In genomic region chr12:83112901-83113628, GRCm38 (mm10) we compare ENCODE assay signal across 11 mouse cellular contexts.
A peak's percentile ranks its signal among the peaks of the same experiment; 100 is the strongest.
DNase-seq lines count a peak whose midpoint lies in the region; ATAC-seq and TF ChIP-seq lines count a peak whose summit lies in the region.
"Had no signal": no experiment of that assay in that cellular context is flagged by ENCODE, and none has a peak within 500 bp of the region (broad histone marks: within the 10 kb centered on the region; RNA-seq: fewer than 3 reads in every experiment).

No protein-coding gene starts in this region.

- no peak overlapping the region for H3K4me2 ChIP-seq in hindbrain, embryonic 13.5 days
- no peak overlapping the region for H3K4me2 ChIP-seq in hindbrain, embryonic 12.5 days (replicated peaks)
- H3K4me2 ChIP-seq in midbrain, embryonic 13.5 days (replicated peaks): no peak overlapping the region
- H3K4me2 ChIP-seq: forebrain, embryonic 15.5 days; limb, embryonic 12.5 days had no signal

- H3K4me3 ChIP-seq in hindbrain, embryonic 13.5 days: no peak overlapping the region
- H3K4me3 ChIP-seq in hindbrain, embryonic 12.5 days: no peak overlapping the region
- no peak overlapping the region for H3K4me3 ChIP-seq in bone marrow, adult 2 months (replicated peaks; ENCODE audit: control insufficient read depth, low read depth, low read length)
- H3K4me3 ChIP-seq in midbrain, embryonic 13.5 days (replicated peaks): no peak overlapping the region
- H3K4me3 ChIP-seq: forebrain, embryonic 15.5 days; limb, embryonic 12.5 days had no signal

- no peak overlapping the region for H3K9ac ChIP-seq in hindbrain, embryonic 13.5 days
- H3K9ac ChIP-seq in hindbrain, embryonic 12.5 days: no peak overlapping the region
- H3K9ac ChIP-seq in midbrain, embryonic 13.5 days (replicated peaks): no peak overlapping the region
- H3K9ac ChIP-seq: forebrain, embryonic 15.5 days; limb, embryonic 12.5 days had no signal

- peaks cover 32% of the 10 kb centered on the region for H3K4me1 ChIP-seq in hindbrain, embryonic 13.5 days (replicated peaks)
- peaks cover 5% of the 10 kb centered on the region for H3K4me1 ChIP-seq in hindbrain, embryonic 12.5 days
- no peaks in the 10 kb centered on the region; the same call in none of the 2 replicates for H3K4me1 ChIP-seq in bone marrow, adult 2 months (ENCODE audit: control insufficient read depth, insufficient read depth, low read length)
- peaks cover 29% of the 10 kb centered on the region for H3K4me1 ChIP-seq in midbrain, embryonic 13.5 days (replicated peaks)

- ATAC-seq in hindbrain, embryonic 13.5 days (ENCODE audit: low FRiP score): no peak
- no peak for ATAC-seq in hindbrain, embryonic 12.5 days (ENCODE audit: low FRiP score)
- peak; percentile 47 to 58; a peak in 3 of 4 replicates for ATAC-seq in hematopoietic stem cell, adult 5-6 weeks (replicated peaks in 1 of 2; ENCODE audit: insufficient read depth in 1 of 2, low FRiP score in 2 of 2, low TSS enrichment in 1 of 2, low read depth in 1 of 2, poor library complexity in 2 of 2, severe bottlenecking in 2 of 2)
- ATAC-seq in midbrain, embryonic 13.5 days: peak; percentile 49; the same call in 1 of the 2 replicates
- no peak for ATAC-seq in granulocyte monocyte progenitor cell, adult 5-6 weeks (replicated peaks; ENCODE audit: poor library complexity, severe bottlenecking)
- ATAC-seq: forebrain, embryonic 15.5 days had no signal

- H3K27ac ChIP-seq in hindbrain, embryonic 13.5 days: peak overlapping the region; percentile 20; the same call in 1 of the 2 replicates
- H3K27ac ChIP-seq in hindbrain, embryonic 12.5 days: no peak overlapping the region
- peak overlapping the region; percentile 36 for H3K27ac ChIP-seq in bone marrow, adult 2 months (ENCODE audit: control insufficient read depth, insufficient read depth, low read depth, low read length, poor library complexity)
- peak overlapping the region; percentile 54; the same call in 1 of the 2 replicates for H3K27ac ChIP-seq in midbrain, embryonic 13.5 days
- H3K27ac ChIP-seq: forebrain, embryonic 15.5 days; limb, embryonic 12.5 days had no signal

- DNase-seq in embryo, embryonic 10.5 days (ENCODE audit: low spot score): no peak
- DNase-seq: heart, adult 18-20 months; kidney, adult 8-10 months had no signal

- no peak for TF ChIP-seq CTCF in bone marrow, adult 2 months (IDR thresholded peaks at IDR 0.05; ENCODE audit: control insufficient read depth, insufficient read depth, low read length)

- no peaks in the 10 kb centered on the region for H3K9me3 ChIP-seq in hindbrain, embryonic 13.5 days
- H3K9me3 ChIP-seq in hindbrain, embryonic 12.5 days (replicated peaks): no peaks in the 10 kb centered on the region
- no peaks in the 10 kb centered on the region for H3K9me3 ChIP-seq in midbrain, embryonic 13.5 days
- H3K9me3 ChIP-seq: forebrain, embryonic 15.5 days; limb, embryonic 12.5 days had no signal

- H3K36me3 ChIP-seq in hindbrain, embryonic 13.5 days: no peaks in the 10 kb centered on the region
- no peaks in the 10 kb centered on the region for H3K36me3 ChIP-seq in hindbrain, embryonic 12.5 days
- H3K36me3 ChIP-seq in midbrain, embryonic 13.5 days: no peaks in the 10 kb centered on the region
- H3K36me3 ChIP-seq: forebrain, embryonic 15.5 days; limb, embryonic 12.5 days had no signal

- no peaks in the 10 kb centered on the region for H3K27me3 ChIP-seq in hindbrain, embryonic 13.5 days
- no peaks in the 10 kb centered on the region for H3K27me3 ChIP-seq in hindbrain, embryonic 12.5 days
- no peaks in the 10 kb centered on the region for H3K27me3 ChIP-seq in midbrain, embryonic 13.5 days
- H3K27me3 ChIP-seq: forebrain, embryonic 15.5 days; limb, embryonic 12.5 days had no signal

- TF ChIP-seq POLR2A in bone marrow, adult 2 months (IDR thresholded peaks at IDR 0.05; ENCODE audit: borderline replicate concordance, control insufficient read depth, low read depth, low read length): no peak

- WGBS in hindbrain, embryonic 13.5 days: 65% methylated on average over 6 of the region's 6 CpGs
- WGBS in hindbrain, embryonic 12.5 days: 67% methylated on average over 6 of the region's 6 CpGs
- WGBS in bone marrow, adult 2 months: 22% methylated on average over 6 of the region's 6 CpGs
- 55% methylated on average over 6 of the region's 6 CpGs for WGBS in midbrain, embryonic 13.5 days

Comparison
In these comparisons a context has a peak if more than half of its experiments do, and no peak if none do; other contexts are left out.
1. ATAC-seq: peak in hematopoietic stem cell, adult 5-6 weeks (2 of 2) and midbrain, embryonic 13.5 days (single experiment); none in hindbrain, embryonic 13.5 days (single experiment), hindbrain, embryonic 12.5 days (single experiment) and granulocyte monocyte progenitor cell, adult 5-6 weeks (single experiment).